Mouse (Mus musculus): Measurements from ENCODE around the gene Prkcsh.

DNA sequence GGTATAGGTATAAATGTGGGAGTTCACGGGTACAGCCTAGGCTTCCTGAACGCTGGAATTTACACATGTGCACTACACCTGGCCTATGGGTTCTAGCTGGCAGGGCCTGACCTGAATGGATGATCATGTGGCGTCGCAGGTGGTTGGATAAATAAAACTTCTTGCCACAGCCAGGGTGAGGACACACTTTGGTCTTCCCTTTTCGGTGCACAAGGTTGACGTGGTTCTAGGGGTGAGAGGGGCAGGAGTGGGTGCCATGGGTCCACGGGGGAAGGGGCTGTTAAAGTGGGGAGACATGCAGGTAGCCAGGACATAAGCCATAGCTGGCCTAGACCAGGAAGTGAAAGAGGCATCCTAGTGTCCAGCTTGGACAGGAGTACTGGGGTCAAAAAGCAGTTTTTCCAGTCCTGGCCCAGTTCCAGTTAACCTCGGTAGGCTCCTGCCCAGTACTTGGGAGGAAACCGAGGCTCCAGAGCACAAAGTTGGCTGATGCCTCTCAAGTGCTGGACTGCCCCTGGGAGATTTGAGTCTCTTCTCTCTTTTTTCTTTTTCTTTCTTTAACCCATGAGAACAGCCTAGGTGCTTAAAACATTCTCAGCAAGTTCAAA lies 53.8 kb downstream of the Prkcsh start:
- TF ChIP-seq ZNF384 (IDR thresholded peaks at IDR 0.05; ENCODE audit: low read depth, low read length) = no peak
- TF ChIP-seq CHD2 (IDR thresholded peaks at IDR 0.05; ENCODE audit: low read depth, low read length) = no peak
